8 mouse cellular contexts compared by ENCODE assay signal in genomic region chr16:16357908-16358307, GRCm38 (mm10). TPM values are rescaled to one million over a fixed set of nuclear protein-coding genes. Genes with fewer than 3 reads are reported as not detected.
DNase-seq lines count a peak whose midpoint lies in the region; ATAC-seq lines count a peak whose summit lies in the region.

No protein-coding gene starts in this region.

- H3K9ac ChIP-seq in liver, embryonic 15.5 days, result peak overlapping the region; percentile 88

- peaks cover 7% of the 10 kb centered on the region; the same call in 1 of the 2 replicates for H3K9me3 ChIP-seq in hindbrain, embryonic 10.5 days
- H3K9me3 ChIP-seq in liver, embryonic 15.5 days (replicated peaks), result no peaks in the 10 kb centered on the region

- peak overlapping the region; percentile 86 for H3K4me3 ChIP-seq in hindbrain, embryonic 10.5 days
- H3K4me3 ChIP-seq in liver, embryonic 15.5 days (replicated peaks), result peak overlapping the region; percentile 93

- peak overlapping the region; percentile 78 for H3K4me2 ChIP-seq in liver, embryonic 15.5 days

- DNase-seq in retina, postnatal 1 day, result peak; percentile 15
- no peak for DNase-seq in retina, embryonic 14.5 days (ENCODE audit: low spot score)
- peak; percentile 19 to 32 for DNase-seq in cerebellum, postnatal 14 days
- DNase-seq in hindbrain, embryonic 10.5 days (ENCODE audit: low spot score), result peak; percentile 6
- peak; percentile 2 for DNase-seq in telencephalon, adult 2 months (ENCODE audit: low read depth, low spot score)
- no peak for DNase-seq in urinary bladder, postnatal 25 days (ENCODE audit: low spot score)
- no peak for DNase-seq in spleen, adult 12 weeks (ENCODE audit: low spot score)

- no peaks in the 10 kb centered on the region for H3K27me3 ChIP-seq in hindbrain, embryonic 10.5 days (ENCODE audit: insufficient read depth, poor library complexity, severe bottlenecking)
- H3K27me3 ChIP-seq in liver, embryonic 15.5 days, result no peaks in the 10 kb centered on the region

- peak overlapping the region; percentile 94 for H3K27ac ChIP-seq in hindbrain, embryonic 10.5 days
- peak overlapping the region; percentile 95 for H3K27ac ChIP-seq in liver, embryonic 15.5 days (replicated peaks)

- 11% methylated on average over 6 of the region's 6 CpGs for WGBS in hindbrain, embryonic 10.5 days
- whole genome bisulfite sequencing in liver, embryonic 15.5 days (ENCODE audit: insufficient replicate concordance), result 1% methylated on average over 6 of the region's 6 CpGs

- H3K36me3 ChIP-seq in hindbrain, embryonic 10.5 days, result peaks cover 9% of the 10 kb centered on the region
- H3K36me3 ChIP-seq in liver, embryonic 15.5 days (replicated peaks), result 0 out of 2 replicates have a peak, but pooled peaks cover 2% of the 10 kb centered on the region

- ATAC-seq in liver, embryonic 15.5 days (ENCODE audit: insufficient read depth), result no peak

- peaks cover 12% of the 10 kb centered on the region for H3K4me1 ChIP-seq in hindbrain, embryonic 10.5 days (replicated peaks)
- H3K4me1 ChIP-seq in liver, embryonic 15.5 days (replicated peaks), result peaks cover 21% of the 10 kb centered on the region

RNA-seq across cellular contexts. Expression of gene Dnm1l, which starts 0.9 kb away (rescaled TPM):
- 52.4 and 56.3 TPM in 2 replicates for polyA plus RNA-seq in hindbrain, embryonic 10.5 days (2016; fragmentation: Nextera tagmentation; extraction: Ambion mirVana)
- polyA plus RNA-seq in liver, embryonic 15.5 days (2015; fragmentation: Nextera tagmentation; extraction: Ambion mirVana), result 19.8 and 21.6 TPM in 2 replicates

RNA-seq across cellular contexts. Expression of gene Yars2, which starts 55.1 kb away (rescaled TPM):
- 39.8 and 43.3 TPM in 2 replicates for polyA plus RNA-seq in hindbrain, embryonic 10.5 days (2016; fragmentation: Nextera tagmentation; extraction: Ambion mirVana)
- polyA plus RNA-seq in liver, embryonic 15.5 days (2015; fragmentation: Nextera tagmentation; extraction: Ambion mirVana), result 23.3 and 24.4 TPM in 2 replicates

Comparison
In these comparisons a context has a peak if more than half of its experiments do, and no peak if none do; other contexts are left out.
1. DNase-seq: peak in retina, postnatal 1 day (single experiment), cerebellum, postnatal 14 days (2 of 2), hindbrain, embryonic 10.5 days (single experiment) and telencephalon, adult 2 months (single experiment); none in retina, embryonic 14.5 days (single experiment), urinary bladder, postnatal 25 days (single experiment) and spleen, adult 12 weeks (single experiment).